Comparison of ENCODE assay signal across 8 mouse cellular contexts in the genomic region with DNA sequence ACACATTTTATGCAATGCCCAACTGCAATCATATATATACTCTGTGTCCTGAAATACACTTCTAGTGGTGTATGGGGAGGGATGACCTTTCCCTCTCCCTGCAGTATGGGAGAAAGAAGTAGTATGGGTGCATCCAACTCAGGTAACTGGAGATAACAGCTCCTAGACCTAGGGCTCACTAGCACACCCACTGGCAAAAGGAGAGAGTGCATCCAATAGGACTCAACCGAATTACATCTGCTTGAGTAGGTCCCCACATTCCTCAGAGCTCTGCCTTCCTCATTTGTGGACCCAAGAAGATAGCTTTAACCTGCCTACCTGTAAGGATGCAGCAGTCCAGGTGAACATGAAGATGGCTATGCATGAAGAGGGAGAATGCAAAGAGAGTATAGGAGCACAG.
DNase-seq lines count a peak whose midpoint lies in the region; ATAC-seq and TF ChIP-seq lines count a peak whose summit lies in the region.
"Had no signal": no experiment of that assay in that cellular context is flagged by ENCODE, and none has a peak within 500 bp of the region (broad histone marks: within the 10 kb centered on the region; RNA-seq: fewer than 3 reads in every experiment).

No protein-coding gene starts in this region.

- no peaks in the 10 kb centered on the region for H3K9me3 ChIP-seq in kidney, postnatal 0 days (replicated peaks; ENCODE audit: low read length)
- no peaks in the 10 kb centered on the region for H3K9me3 ChIP-seq in kidney, embryonic 15.5 days (replicated peaks)
- H3K9me3 ChIP-seq: neural tube, embryonic 15.5 days had no signal

- no peak overlapping the region for H3K4me2 ChIP-seq in kidney, postnatal 0 days (ENCODE audit: low read length)
- H3K4me2 ChIP-seq in kidney, embryonic 15.5 days, result no peak overlapping the region
- H3K4me2 ChIP-seq: neural tube, embryonic 15.5 days had no signal

- no peak for ATAC-seq in kidney, postnatal 0 days (replicated peaks; ENCODE audit: low FRiP score, low read depth)
- ATAC-seq in kidney, embryonic 15.5 days (replicated peaks; ENCODE audit: low FRiP score), result no peak

- peak; percentile 43 for DNase-seq in kidney, postnatal 0 days (ENCODE audit: low spot score)
- DNase-seq in thymus, adult 2 months, result peak; percentile 16
- no peak for DNase-seq in thymus, postnatal 0 days (ENCODE audit: low spot score)
- peak; percentile 40 for DNase-seq in thymus, postnatal 4 days
- no peak for DNase-seq in neural tube, embryonic 10.5 days (ENCODE audit: extremely low spot score, low spot score)

- no peaks in the 10 kb centered on the region for H3K36me3 ChIP-seq in kidney, postnatal 0 days (ENCODE audit: insufficient read depth, low read length)
- H3K36me3 ChIP-seq in kidney, embryonic 15.5 days, result no peaks in the 10 kb centered on the region
- no peaks in the 10 kb centered on the region for H3K36me3 ChIP-seq in thymus, adult 2 months (ENCODE audit: control insufficient read depth, insufficient read depth, low read length)
- H3K36me3 ChIP-seq: neural tube, embryonic 15.5 days had no signal

- no peak overlapping the region for H3K4me3 ChIP-seq in kidney, postnatal 0 days (replicated peaks; ENCODE audit: low read depth, low read length)
- no peak overlapping the region for H3K4me3 ChIP-seq in kidney, embryonic 15.5 days (replicated peaks)
- no peak overlapping the region for H3K4me3 ChIP-seq in thymus, adult 2 months (ENCODE audit: control insufficient read depth, insufficient read depth, low read length)
- H3K4me3 ChIP-seq in cortical plate, adult 2 months (ENCODE audit: insufficient read depth, low read length), result no peak overlapping the region
- H3K4me3 ChIP-seq: neural tube, embryonic 15.5 days had no signal

- no peak for TF ChIP-seq POLR2A in thymus, adult 2 months (IDR thresholded peaks at IDR 0.05; ENCODE audit: control insufficient read depth, extremely low read depth, insufficient read depth, low read length, poor library complexity)
- TF ChIP-seq POLR2A in cortical plate, adult 2 months (IDR thresholded peaks at IDR 0.05; ENCODE audit: extremely low read depth, insufficient read depth, low read length), result no peak

- no peaks in the 10 kb centered on the region for H3K4me1 ChIP-seq in kidney, postnatal 0 days (replicated peaks; ENCODE audit: insufficient read depth, low read length)
- peaks cover 16% of the 10 kb centered on the region for H3K4me1 ChIP-seq in kidney, embryonic 15.5 days
- H3K4me1 ChIP-seq in thymus, adult 2 months (replicated peaks; ENCODE audit: control insufficient read depth, insufficient read depth, low read length), result no peaks in the 10 kb centered on the region
- no peaks in the 10 kb centered on the region for H3K4me1 ChIP-seq in cortical plate, adult 2 months (ENCODE audit: control insufficient read depth, insufficient read depth, low read length)

- no peak overlapping the region for H3K9ac ChIP-seq in kidney, postnatal 0 days (ENCODE audit: low read depth, low read length)
- no peak overlapping the region for H3K9ac ChIP-seq in kidney, embryonic 15.5 days
- H3K9ac ChIP-seq: neural tube, embryonic 15.5 days had no signal

- no peak overlapping the region for H3K27ac ChIP-seq in kidney, postnatal 0 days
- no peak overlapping the region for H3K27ac ChIP-seq in kidney, embryonic 15.5 days
- H3K27ac ChIP-seq in thymus, adult 2 months (ENCODE audit: control insufficient read depth, insufficient read depth, low read length), result no peak overlapping the region
- H3K27ac ChIP-seq in cortical plate, adult 2 months (ENCODE audit: insufficient read depth, low read length), result no peak overlapping the region
- H3K27ac ChIP-seq: neural tube, embryonic 15.5 days had no signal

- WGBS in kidney, postnatal 0 days, result 36% methylated on average over 1 of the region's 1 CpGs
- 58% methylated on average over 1 of the region's 1 CpGs for WGBS in kidney, embryonic 15.5 days
- 27% methylated on average over 1 of the region's 1 CpGs for WGBS in thymus, adult 2 months

- peaks cover 2% of the 10 kb centered on the region; the same call in 1 of the 2 replicates for H3K27me3 ChIP-seq in kidney, postnatal 0 days (ENCODE audit: insufficient read depth, low read length)
- H3K27me3 ChIP-seq in kidney, embryonic 15.5 days, result peaks cover 55% of the 10 kb centered on the region
- H3K27me3 ChIP-seq in thymus, adult 2 months (ENCODE audit: control insufficient read depth, insufficient read depth, low read length), result no peaks in the 10 kb centered on the region

- TF ChIP-seq CTCF in kidney, postnatal 0 days (IDR thresholded peaks at IDR 0.05; ENCODE audit: low read depth), result peak; percentile 51
- TF ChIP-seq CTCF in thymus, adult 2 months (IDR thresholded peaks at IDR 0.05; ENCODE audit: borderline replicate concordance, control insufficient read depth, extremely low read depth, insufficient read depth, low read length, poor library complexity), result no peak
- peak; percentile 26; the same call in 1 of the 2 replicates for TF ChIP-seq CTCF in cortical plate, adult 2 months (IDR thresholded peaks at IDR 0.05; ENCODE audit: extremely low read depth, insufficient read depth, low read length)

Comparison
In these comparisons a context has a peak if more than half of its experiments do, and no peak if none do; other contexts are left out.
1. DNase-seq: peak in kidney, postnatal 0 days (single experiment), thymus, adult 2 months (single experiment) and thymus, postnatal 4 days (single experiment); none in thymus, postnatal 0 days (single experiment) and neural tube, embryonic 10.5 days (single experiment).